Mouse (Mus musculus): ENCODE data around the gene Smap1.

Gene Smap1

GRCm38 (mm10) chr1:23920275-23920674 lies 1.8 kb downstream of the Smap1 start:
- DNase-seq (ENCODE audit: low spot score): no peak

- no peak for DNase-seq (ENCODE audit: low spot score)
These were observed 3.0 kb downstream of the Smap1 start for GRCm38 (mm10) chr1:23919086-23919485.

- no peak for DNase-seq (ENCODE audit: low spot score)
These were observed 6.6 kb downstream of the Smap1 start for GRCm38 (mm10) chr1:23915483-23915882.

- DNase-seq (ENCODE audit: low spot score): no peak
These were observed 9.1 kb downstream of the Smap1 start for GRCm38 (mm10) chr1:23912988-23913387.

GRCm38 (mm10) chr1:23906082-23906481 lies 16.0 kb downstream of the Smap1 start:
- no peak for DNase-seq (ENCODE audit: low spot score)

GRCm38 (mm10) chr1:23903340-23903739 lies 18.8 kb downstream of the Smap1 start:
- DNase-seq (ENCODE audit: low spot score): no peak

- DNase-seq (ENCODE audit: low spot score): no peak
These were observed 19.4 kb downstream of the Smap1 start for GRCm38 (mm10) chr1:23902736-23903135.

GRCm38 (mm10) chr1:23899647-23900020 lies 22.5 kb downstream of the Smap1 start:
- no peak for DNase-seq (ENCODE audit: low spot score)

GRCm38 (mm10) chr1:23899020-23899646 lies 23.0 kb downstream of the Smap1 start:
- no peak for DNase-seq (ENCODE audit: low spot score)

GRCm38 (mm10) chr1:23892072-23892471 lies 30.0 kb downstream of the Smap1 start:
- DNase-seq (ENCODE audit: low spot score): no peak

GRCm38 (mm10) chr1:23884914-23885313 lies 37.2 kb downstream of the Smap1 start:
- DNase-seq (ENCODE audit: low spot score): no peak

- no peak for DNase-seq (ENCODE audit: low spot score)
These were observed 37.9 kb downstream of the Smap1 start for GRCm38 (mm10) chr1:23884087-23884668.

- no peak for DNase-seq (ENCODE audit: low spot score)
These were observed 39.4 kb downstream of the Smap1 start for GRCm38 (mm10) chr1:23882681-23883080.

GRCm38 (mm10) chr1:23872194-23872593 lies 49.9 kb downstream of the Smap1 start:
- no peak for DNase-seq (ENCODE audit: low spot score)

- DNase-seq (ENCODE audit: low spot score): no peak
These were observed 54.7 kb downstream of the Smap1 start for GRCm38 (mm10) chr1:23867350-23867862.

GRCm38 (mm10) chr1:23865566-23865965 lies 56.6 kb downstream of the Smap1 start:
- no peak for DNase-seq (ENCODE audit: low spot score)

GRCm38 (mm10) chr1:23860944-23861343 lies 61.2 kb downstream of the Smap1 start:
- no peak for DNase-seq (ENCODE audit: low spot score)

- no peak for DNase-seq (ENCODE audit: low spot score)
These were observed 66.5 kb downstream of the Smap1 start for GRCm38 (mm10) chr1:23855623-23856022.

GRCm38 (mm10) chr1:23846044-23846680 lies 76.0 kb downstream of the Smap1 start:
- no peak for DNase-seq (ENCODE audit: low spot score)

- no peak for DNase-seq (ENCODE audit: low spot score)
These were observed 77.1 kb downstream of the Smap1 start for GRCm38 (mm10) chr1:23845007-23845406.

- no peak for DNase-seq (ENCODE audit: low spot score)
These were observed 78.3 kb downstream of the Smap1 start for GRCm38 (mm10) chr1:23843790-23844189.

GRCm38 (mm10) chr1:23842629-23843028 lies 79.5 kb downstream of the Smap1 start:
- no peak for DNase-seq (ENCODE audit: low spot score)

- DNase-seq (ENCODE audit: low spot score): no peak
These were observed 81.2 kb downstream of the Smap1 start for GRCm38 (mm10) chr1:23840924-23841323.

Data from ovary, postnatal 10 days (tissue).